Mouse (Mus musculus) skeletal muscle tissue, adult 2 months (tissue): ENCODE data around the gene Olfr1066.
"Not testable (repeated sequence)": the region's sequence is repeated elsewhere in the genome, so short reads cannot be mapped to it uniquely, and the experiment has no call there.

Experiments used
- DNase-seq: peaks from one replicate; pipeline ENCODE4 v3.0.0-alpha.2; 2012; ENCODE audit warnings: low read depth, low spot score

Olfr1066 gene

GRCm38 (mm10) chr2:86456169-86456568, at the start of gene Olfr1066:
TSS of gene Olfr1066 (minus strand) at chr2:86456269.
- no peak for DNase-seq

- no peak for DNase-seq
Observed at GRCm38 (mm10) chr2:86487286-86487685, 31.2 kb upstream of the Olfr1066 start, which contains the start of gene Olfr228. TSS of gene Olfr228 (minus strand) at chr2:86487386.

GRCm38 (mm10) chr2:86464442-86465109, 8.5 kb upstream of the Olfr1066 start:
- no peak for DNase-seq

DNA sequence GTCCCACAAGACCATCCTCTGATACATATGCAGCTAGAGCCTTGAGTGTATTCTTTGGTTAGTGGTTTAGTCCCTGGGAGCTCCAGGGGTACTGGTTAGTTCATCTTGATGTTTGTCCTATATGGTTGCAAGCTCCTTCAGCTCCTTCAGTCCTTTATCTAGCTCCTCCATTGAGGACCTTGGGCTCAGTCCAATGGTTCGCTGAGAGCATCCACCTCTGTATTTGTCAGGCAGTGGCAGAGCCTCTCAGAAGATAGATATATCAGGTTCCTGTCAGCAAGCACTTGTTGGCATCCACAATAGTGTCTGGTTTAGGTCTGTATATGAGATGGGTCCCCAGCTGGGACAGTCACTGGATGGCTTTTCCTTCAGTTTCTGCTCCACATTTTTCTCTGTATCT, 4.4 kb upstream of the Olfr1066 start:
- no peak for DNase-seq

DNA sequence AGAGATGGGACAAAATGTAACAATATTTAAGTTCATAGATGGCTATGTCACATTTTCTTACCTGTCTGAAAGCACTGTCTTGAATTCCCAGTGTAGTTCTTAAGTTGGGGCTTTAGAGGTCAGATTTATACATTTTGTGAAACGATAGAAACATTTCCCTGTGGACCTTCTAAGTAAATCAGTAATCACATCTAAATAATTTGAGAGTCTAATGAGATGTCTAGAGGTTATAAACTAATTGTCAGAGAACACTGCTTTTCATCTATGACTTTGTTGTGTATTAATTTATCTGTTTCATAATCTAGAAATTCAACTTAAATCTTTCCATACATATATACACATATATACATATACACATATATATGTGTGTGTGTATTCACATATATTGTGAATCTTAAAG, 5.6 kb downstream of the Olfr1066 start, which contains the start of gene Olfr1065:
Olfr1065 (minus strand) TSS at position 101 of the 400 bp plus-strand sequence.
- DNase-seq = not testable (repeated sequence)

DNA sequence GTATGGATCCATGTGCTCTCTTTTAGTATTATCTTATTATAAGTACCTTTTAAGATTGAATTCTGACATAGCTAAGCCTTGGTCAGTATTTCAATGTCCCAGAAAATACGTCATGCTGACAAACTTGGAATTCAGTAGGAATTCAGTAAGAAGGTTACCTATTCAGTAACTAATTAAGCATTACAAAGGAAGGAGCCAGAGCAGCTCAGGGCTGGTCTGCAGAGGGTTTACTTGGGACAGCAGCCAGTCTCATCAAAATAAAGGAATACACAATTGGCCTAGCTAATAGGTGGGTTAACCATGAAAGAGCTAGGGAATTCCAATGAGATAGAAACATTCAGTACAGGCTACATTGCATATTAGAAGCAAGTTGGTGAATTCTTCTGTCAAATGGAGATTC, 14.0 kb downstream of the Olfr1066 start:
- not testable (repeated sequence) for DNase-seq

DNA sequence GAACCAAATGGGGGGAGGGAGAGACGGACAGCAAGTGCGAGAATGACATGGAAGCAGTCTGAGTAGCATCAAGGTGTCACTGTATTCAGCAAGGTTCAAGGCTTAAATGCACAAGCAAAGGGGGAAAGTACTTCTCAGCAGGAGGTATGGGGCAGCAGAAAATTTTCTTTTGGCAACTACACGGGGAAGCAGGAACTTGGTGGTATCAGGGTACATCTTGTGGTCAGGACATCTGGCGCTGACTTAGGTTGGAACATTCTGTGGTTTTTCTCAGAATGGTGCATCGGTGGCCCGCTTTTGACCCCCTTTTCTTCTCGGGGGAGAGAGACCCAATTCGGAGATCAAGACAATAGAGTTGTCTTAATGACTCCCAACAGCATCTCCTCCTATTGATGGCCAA, 27.6 kb downstream of the Olfr1066 start:
- not testable (repeated sequence) for DNase-seq

DNA sequence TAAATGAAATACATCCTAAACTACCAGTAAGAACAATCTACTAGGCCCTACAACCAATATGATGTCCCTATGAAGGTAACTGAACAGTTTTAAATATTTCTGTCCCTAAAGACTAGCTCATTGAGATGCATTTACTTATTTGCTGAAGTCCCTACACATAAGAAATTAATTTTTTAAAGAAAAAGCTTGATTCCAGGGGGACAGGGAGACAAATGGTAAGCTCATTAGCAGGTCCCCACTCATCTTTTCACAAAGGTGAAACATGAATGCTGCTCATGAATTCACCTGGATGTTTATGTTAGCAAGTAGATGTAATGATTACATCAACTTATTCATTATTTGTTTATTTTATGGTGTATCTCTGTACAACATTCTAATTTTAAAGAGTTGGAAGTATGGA, 29.4 kb downstream of the Olfr1066 start, which contains the start of gene Olfr1062:
Olfr1062 (minus strand) TSS at position 101 of the 400 bp plus-strand sequence.
- DNase-seq = not testable (repeated sequence)

- no peak for DNase-seq
Observed at GRCm38 (mm10) chr2:86413950-86414349, 42.1 kb downstream of the Olfr1066 start, which contains the start of gene Olfr1061. TSS of gene Olfr1061 (minus strand) at chr2:86414050.
